Mouse (Mus musculus) layer of hippocampus, postnatal 14 days (tissue): ENCODE measurements at regions not wholly inside any gene's neighbourhood (a gene's known extent, or its start where the extent isn't known, plus 50 kb on each side); places are given as distances from the start of the nearest gene placed in this dataset.

Experiments used
- DNase-seq, 2 experiments: peaks; one replicate each; pipeline ENCODE4 v3.0.0; 2021 to 2022; ENCODE audit warnings: low spot score in 2 of 2, mixed read lengths in 1 of 2

GRCm38 (mm10) chr6:9999457-9999856 lies 1051.2 kb downstream of the Nxph1 start:
- DNase-seq = peak in 1 of 2 experiments; percentile 1
